Mouse (Mus musculus) E14TG2a.4 (cell line): ENCODE measurements at regions not wholly inside any gene's neighbourhood (a gene's known extent, or its start where the extent isn't known, plus 50 kb on each side); places are given as distances from the start of the nearest gene placed in this dataset.

Source experiments
- CTCF ChIP-seq: conservative IDR thresholded peaks from 2 replicates; pipeline ENCODE4 v1.5.1; 2014; ENCODE audit warnings: low read length
- POU5F1 ChIP-seq: IDR thresholded peaks from 2 replicates; pipeline ENCODE4 v1.6.1; 2014; ENCODE audit warnings: low read length, borderline replicate concordance

DNA sequence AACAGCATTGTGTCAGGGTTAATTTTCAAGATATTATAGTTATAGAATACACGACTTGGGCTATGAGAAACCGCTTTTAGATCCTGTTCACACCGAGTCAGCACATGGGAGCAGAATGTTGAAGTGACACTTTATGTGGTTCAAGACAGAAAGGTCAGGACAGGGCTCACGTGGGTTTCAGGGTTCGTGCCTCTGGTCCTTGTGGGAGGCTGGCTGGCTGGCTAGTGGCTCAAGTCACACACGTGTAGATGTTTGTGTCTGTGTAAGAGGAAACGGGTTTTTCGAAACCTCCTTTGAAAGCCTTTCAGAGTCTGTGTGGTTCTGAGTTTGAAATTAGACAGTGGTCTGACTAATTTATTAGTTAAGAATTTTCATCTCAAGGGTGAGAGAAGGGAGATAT, 255.3 kb downstream of the Foxa2 start:
- TF ChIP-seq CTCF = no peak
- TF ChIP-seq POU5F1 = no peak
